Mouse (Mus musculus): Measurements from ENCODE around the gene Psap.
A peak's percentile ranks its signal among the peaks of the same experiment; 100 is the strongest.
"Not testable (repeated sequence)": the region's sequence is repeated elsewhere in the genome, so short reads cannot be mapped to it uniquely, and the experiment has no call there.

Psap gene

DNA sequence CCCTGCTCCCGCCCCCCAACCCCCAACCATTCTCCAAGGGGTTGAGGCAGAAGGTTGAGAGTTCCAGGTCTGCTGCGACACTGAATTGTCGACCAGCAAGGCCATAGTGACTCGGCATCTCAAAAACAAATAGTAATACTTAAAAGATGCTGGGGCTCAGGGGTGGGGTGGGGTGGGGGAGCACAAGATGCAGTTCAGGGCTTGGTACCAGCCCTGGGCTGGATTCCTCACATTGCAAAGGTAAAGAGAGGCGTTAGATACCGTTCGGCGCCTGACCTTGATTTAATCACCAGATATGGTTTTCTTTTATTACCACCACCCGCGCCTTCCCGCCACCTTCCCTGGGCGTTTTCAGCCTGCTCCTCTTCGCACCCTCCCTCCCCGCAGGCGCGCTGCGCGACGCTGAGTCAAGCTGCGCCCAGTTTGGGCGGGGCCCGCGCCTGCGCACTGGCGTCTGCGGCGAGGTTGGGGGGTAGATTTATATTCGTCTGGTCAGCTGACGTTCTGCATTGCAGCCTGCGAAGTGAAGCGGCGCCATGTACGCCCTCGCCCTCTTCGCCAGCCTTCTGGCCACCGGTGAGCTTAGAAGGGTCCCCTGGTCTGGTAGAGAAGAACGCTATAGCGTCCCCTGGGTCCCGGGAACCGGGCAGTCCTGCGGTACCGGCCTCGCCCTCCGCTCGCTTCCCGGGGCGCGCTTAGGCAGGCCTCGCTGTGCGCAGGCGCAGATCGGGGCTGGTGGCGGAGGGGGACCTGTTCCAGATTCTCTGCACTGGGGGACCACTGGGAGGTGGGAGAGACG, at the start of gene Psap:
Gene Psap (plus strand): TSS at position 421 of the 799 bp plus-strand sequence.
- peak; percentile 93 to 94 for DNase-seq (ENCODE audit: low spot score in 2 of 2)

DNA sequence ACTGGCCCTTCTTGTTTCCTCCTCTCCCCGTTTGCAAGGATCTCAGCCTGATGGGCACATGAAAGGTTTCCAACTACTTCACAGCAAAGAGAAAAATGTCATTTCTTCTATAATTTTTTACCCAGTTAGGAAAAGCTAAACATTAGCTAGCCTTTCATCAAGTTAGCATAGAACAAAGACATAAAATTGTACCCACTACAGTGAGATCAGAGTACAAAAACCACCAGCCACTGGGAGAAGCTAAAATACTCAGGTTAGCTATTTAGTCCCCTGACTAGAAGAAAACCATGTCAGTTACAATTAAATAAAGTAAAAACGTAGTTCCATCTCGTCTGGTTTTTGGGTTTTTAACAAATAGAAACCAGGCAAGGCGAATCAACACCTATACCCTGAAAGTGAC, 49.8 kb upstream of the Psap start:
- DNase-seq (ENCODE audit: low spot score in 2 of 2), result no peak

DNA sequence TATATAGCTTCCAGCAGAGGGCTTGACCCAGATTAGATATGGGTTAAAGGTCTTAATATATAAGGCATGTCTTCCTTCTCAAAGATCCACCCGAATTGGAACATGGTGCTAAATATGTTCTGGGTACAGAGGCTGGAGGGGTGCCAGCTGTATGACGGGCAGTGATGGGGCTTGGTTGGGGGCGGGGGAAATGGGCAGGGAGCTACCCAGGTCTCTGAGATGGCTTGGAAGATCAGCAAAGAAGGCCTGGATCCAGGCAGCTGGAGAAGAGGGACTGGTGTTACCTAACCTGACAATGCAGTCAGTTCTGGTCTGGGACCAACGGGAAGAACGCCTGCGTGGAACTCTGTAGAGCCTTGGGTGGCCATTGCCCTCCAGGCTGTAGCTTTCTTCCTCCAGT, 48.3 kb upstream of the Psap start:
- no peak for DNase-seq (ENCODE audit: low spot score in 2 of 2)

DNA sequence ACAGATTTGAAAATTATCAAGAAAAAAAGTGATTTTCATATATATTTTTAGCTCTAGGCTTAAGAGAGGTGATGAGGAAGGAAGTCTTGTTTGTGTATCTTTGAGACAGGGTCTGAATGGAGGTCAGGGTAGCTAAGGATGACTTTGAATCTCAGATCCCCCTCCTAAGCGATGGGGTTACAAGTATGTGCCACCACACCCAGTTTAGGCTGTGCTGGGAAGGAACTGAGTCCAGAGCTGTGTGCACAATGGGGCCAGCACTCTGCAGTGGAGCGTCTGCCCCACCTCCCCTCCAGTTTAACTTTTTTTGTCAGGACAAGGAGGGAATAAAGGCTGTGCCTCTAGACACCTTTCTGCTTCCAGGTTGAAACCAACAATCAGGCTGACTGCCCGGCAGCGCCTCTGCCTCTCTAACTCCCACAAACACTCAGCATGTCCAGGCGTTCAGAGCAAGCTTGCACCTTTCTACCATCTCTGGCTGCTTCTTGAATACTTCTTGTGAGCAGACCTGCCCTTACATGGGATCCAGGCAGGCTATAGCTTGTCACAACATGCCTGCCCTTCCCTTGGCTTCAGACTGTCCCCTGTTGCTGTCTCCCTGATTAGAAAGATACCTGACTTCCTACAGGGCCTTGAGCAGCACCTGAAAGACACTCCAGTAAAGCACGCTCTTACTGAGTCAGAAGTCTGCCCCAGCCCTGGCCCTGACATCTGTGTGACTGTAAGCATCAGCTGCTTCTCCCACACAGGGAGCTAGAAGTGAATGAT, 46.9 kb upstream of the Psap start:
- DNase-seq (ENCODE audit: low spot score in 2 of 2), result peak in 1 of 2 experiments; percentile 49

DNA sequence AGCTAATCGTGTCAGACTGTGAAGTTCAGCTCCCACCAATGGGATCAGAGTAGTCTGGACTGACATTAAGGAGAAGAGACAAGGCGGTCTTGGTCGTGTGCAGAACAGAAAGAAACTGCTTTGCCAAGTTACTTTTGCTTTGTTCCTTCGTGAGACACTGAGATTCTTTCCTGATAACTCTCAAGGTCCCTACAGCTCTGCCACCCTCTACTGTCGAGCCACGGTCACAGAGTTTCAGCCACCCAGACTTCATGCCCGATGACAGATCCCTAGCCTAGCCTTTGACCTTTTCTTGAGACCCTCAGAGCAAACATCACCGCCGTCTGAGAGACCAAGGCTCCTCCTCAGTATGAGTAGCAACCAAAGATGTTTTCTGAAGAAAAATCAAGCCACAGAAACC, 43.4 kb upstream of the Psap start:
- no peak for DNase-seq (ENCODE audit: low spot score in 2 of 2)

DNA sequence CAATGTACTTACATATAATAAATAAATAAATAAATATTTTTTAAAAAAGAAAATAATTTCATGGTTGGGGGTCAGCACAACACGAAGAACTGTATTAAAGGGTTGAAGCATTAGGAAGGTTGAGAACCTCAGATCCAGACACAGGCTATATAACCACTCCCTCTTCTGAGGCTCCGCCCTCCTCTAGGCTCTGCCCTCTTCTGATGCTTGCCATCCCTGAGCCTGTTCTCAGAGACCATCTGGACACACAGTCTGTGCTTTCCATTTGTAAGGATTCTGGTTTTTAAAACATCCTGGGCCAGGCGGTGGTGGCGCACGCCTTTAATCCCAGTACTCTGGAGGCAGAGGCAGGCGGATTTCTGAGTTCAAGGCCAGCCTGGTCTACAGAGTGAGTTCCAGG, 41.6 kb upstream of the Psap start:
- not testable (repeated sequence) for DNase-seq (ENCODE audit: low spot score in 2 of 2)

DNA sequence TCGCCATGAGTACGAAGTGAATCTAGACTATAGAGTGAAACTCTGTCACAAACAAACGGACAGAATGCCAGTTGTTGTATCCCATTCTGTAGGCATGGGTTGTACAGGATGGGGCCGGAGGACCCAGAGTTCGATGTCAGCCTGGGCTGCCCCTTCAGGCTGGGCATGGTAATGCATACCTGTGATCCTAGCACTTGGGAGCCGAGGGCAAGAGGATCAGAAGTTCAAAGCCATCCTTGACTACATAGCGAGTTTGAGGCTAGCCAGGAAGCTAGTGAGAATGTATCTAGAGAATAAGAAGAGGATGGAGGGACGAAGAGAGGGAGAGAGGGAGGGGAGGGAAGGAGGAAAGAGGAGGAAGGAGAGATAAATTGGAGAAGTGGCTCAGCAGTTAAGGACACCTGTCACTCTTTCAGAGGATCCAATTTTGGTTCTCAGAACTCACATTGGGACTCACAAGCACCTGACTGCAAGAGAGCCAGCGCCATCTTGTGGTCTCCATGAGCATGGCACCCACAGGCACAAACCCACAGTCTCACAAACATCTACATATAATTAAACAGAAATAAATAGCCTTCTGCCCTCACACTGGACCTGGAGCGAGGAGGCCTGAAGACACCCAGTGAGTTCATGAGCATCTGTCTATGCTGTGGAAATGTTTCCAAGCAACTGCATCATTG, 39.8 kb upstream of the Psap start:
- no peak for DNase-seq (ENCODE audit: low spot score in 2 of 2)

DNA sequence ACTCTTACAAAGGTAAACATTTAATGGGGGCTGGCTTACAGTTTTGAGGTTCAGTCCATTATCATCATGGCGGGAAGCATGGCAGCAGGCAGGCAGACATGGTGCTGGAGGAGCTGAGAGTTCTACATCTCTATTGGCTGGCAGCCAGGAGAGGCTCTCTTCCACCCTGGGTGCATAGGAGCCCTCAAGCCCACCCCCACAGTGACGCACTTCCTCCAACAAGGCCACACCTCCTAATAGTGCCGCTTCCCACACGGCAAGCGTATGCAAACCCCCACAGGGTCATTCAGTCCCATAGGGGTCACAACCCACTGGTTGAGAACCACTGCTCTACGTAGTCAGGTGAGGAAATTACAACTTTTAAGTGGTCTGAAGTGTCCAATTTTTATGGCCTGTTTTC, 37.0 kb upstream of the Psap start:
- DNase-seq (ENCODE audit: low spot score in 2 of 2), result no peak

DNA sequence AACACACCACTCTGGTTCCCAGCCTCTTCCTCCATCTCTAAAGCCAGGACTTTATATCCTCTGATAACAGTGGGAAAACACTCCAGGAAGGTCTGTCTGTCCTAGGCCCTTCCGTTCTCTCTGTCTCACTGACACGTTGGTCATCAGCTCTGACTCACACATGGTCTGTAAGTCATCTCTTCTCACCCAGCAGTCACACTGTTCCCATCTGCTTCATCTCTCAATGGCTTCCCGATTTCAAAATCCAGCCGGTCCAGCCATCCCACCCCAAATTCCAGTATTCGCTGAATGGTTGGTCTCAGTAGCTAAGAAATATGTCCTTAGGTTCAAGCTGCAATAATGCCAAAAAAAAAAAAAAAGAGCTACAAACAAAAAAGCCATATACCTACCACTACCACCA, 33.5 kb upstream of the Psap start:
- no peak for DNase-seq (ENCODE audit: low spot score in 2 of 2)

DNA sequence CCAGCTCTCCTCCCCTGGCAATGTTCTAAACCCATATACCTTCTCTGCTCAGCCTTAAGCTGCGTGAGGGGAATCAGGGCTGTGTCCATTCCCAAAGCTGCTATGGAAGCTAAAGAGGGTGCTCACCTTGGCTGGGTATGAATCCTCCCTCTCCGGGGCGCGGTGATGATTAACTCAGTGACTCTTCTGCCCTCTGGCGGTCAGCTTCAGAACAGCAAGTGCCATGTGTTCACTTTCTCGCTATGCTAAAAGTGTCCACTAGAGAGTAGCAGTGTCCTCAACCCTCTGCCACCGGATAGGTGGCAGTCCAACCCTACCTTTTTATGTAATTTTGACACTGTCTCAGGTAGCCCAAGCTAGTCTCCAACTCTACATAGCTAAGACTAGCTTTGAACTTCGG, 32.4 kb upstream of the Psap start:
- DNase-seq (ENCODE audit: low spot score in 2 of 2), result peak; percentile 76 to 88

DNA sequence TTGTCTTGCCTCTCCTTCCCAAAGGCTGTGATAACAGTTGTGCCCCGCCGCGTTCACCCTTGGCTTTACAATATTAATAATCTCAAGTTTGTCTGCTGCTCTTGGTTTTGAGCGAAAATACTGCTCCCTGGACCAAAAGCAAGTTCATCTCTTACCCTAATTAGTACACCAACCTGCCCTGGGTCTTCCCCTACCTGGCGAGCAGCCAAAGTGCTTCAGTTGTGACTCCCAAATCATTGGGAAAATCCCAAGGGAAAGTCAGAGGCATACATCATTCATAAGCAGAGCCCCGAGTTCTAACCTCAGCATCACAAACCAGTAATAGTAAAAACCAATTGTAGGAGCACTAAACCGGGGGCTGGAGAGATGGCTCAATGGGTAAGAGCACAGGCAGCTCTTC, 31.8 kb upstream of the Psap start:
- DNase-seq (ENCODE audit: low spot score in 2 of 2), result no peak

DNA sequence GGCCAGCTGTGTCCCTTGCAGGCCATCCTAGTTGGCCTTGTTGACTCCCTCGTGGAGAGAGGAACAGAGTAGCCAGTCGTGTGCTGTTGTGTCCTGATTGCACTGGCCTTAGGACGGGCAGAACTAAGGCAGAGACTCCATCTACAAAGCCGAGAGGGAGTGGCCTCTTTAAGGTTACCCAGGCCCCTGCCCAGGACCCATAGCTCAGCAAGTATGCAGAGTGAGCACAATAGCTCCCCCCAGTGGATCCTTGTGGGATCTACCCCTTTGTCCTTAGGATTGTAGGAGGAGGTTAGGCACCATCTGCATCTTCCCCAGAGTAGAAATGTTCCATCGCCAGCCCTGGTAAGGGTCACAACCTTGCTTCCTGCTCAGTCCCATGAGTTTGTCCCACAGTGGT, 30.9 kb upstream of the Psap start:
- no peak for DNase-seq (ENCODE audit: low spot score in 2 of 2)

DNA sequence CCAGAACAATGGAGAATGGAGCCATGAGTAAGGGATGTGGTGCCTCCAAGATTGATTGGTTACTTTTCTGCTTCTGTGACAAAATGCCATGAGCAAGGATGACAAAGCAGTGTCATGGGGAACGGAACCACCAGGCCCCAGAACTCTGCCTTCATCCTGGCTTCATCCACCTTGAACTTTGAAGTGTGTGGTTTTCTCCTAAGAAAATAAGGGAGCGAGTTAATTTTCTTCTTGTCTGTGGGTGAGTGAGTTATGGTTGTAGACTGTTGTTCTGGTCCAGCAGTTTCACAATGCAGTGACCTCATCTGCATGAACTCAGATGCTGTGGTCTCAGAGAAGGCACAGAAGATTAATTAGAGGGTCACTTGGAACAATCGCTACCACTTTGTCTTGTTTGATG, 29.1 kb upstream of the Psap start:
- DNase-seq (ENCODE audit: low spot score in 2 of 2), result not testable (repeated sequence)

DNA sequence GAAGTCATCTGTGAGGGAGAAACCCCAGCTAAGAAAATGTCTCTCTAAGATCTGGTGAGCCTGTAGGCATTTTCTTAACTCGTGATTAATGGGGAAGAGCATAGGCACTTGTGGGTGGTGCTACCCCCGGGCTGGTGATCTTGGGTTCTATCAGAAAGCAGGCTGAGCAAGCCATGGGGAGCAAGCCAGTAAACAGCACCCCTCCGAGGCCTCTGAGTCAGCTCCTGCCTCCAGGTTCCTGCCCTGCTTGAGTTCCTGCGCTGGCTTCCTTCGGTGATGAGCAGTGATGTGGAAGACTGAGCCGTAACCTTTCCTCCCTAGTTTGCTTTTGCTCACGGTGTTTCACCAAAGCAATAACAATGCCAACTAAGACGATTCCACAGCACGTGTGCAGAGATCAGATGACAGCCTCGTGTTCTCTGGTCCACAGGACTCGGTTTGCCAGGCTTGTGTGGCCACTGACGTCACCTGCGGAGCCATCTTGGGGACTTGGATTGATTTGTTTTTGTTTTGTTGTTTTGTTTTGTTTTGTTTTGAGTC, 26.9 kb upstream of the Psap start:
- no peak for DNase-seq (ENCODE audit: low spot score in 2 of 2)

DNA sequence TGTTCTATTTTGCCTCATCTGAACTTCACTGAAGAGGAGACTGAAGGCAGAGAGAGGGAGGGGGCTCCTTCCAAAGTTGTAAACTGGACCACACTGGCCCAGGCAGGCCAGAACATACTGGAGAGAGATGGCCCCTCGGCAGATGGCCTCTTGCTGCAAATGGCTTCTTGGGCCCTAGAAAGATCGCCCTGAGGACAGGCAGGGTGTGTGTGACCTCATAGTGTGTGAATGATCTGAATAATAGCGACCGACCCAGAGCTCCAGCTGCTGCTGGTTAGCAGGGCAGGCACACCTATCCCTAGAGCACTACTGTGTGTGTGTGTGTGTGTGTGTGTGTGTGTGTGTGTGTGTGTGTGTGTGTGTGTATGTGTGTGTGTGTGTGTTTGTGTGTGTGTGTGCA, 25.2 kb upstream of the Psap start:
- no peak for DNase-seq (ENCODE audit: low spot score in 2 of 2)

DNA sequence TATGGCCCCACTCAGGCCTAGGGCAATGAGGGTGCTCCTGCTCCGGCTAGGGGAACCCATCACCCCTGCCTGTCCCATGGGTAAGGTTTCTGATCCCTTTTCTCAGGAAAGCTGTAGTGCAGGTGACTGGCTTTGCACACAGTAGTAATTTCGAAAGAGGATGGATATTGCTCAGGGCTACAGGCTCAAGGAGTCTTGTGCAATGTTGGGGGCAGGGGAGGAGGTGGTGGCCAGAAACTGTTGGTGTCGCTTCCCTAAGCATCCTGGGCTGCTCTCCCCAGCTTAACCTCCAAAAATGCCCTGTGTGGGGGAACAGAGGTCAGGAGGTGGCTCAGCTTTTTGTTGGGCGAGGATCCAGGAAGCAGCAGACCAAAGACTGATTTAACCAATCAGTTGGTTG, 24.8 kb upstream of the Psap start:
- DNase-seq (ENCODE audit: low spot score in 2 of 2), result no peak

DNA sequence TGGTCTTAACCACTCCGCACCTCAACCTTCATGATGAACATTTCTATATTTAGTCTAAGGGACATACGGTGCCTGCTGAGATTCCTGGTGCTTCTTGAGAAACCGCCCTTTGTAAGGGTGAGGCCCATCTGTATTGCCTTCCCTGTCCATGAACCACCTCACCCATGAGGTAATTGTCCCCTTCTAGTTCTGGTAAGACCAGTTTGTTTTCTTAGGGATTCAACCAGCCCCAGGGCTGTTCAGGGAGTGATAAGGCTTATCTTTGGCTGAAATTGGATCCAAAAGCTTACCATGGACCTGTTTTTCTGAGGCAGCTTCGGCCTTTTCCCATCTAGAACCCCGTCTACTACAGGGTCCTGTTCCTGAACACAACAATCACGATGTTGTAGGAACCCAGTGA, 21.3 kb upstream of the Psap start:
- no peak for DNase-seq (ENCODE audit: low spot score in 2 of 2)

DNA sequence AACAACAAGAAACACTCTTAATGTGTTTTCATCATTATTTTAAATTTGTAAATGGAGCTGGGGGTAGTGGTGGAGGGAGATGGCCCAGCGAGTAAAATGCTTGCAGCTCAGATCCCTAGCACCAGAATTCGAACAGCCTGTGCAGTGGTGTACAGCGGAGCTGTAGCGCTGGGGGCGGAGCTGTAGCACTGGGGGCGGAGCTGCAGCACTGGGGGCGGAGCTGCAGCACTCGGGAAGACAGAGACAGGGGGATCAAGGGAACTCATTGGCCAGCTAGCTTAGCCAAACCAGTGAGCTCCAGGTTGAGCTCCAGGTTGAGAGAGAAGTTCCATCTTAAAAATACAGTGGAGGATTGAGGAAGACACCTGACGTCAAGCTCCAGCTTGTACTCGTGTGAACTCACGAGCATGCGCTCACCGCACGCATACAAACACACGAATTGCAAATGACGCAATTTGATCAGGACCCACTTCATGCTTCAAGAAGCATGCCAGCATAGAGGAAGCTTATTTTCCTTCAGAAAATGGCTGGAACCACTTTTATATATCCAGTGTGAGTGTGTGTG, 20.1 kb upstream of the Psap start:
- no peak for DNase-seq (ENCODE audit: low spot score in 2 of 2)

DNA sequence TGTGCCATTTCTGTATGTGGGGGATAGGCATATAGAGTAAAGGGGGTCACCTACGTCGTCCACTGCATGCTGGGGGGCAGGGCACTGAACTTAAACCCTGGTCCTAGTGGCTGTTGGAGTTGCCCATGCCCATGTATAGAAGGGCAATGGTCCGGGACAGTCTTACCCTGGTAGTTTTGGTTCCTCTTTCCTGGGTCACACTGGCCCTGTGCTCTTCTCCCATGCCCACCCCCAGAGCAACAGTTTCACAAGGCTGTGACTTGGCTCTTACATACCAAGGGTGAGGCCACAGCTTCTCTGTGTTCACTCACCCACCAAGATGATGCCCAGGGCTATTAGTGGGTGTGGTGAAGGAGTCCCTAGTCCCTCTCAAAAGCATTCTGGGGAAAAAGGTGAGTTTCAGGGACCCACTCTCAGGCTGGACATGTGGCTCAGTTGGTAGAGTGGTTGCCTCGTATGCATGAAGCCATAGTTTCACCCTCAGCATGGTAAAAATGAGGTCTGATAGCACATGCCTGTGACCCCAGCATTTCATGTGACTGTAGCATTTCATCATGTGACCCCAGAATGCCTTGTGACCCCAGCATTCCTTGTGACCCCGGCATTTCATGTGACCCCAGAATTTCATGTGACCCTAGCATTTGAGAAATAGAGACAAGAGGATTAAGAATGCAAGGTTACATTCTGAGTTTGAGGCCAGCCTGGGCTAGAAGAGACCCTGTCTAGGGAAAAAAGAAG, 16.7 kb upstream of the Psap start:
- no peak for DNase-seq (ENCODE audit: low spot score in 2 of 2)

DNA sequence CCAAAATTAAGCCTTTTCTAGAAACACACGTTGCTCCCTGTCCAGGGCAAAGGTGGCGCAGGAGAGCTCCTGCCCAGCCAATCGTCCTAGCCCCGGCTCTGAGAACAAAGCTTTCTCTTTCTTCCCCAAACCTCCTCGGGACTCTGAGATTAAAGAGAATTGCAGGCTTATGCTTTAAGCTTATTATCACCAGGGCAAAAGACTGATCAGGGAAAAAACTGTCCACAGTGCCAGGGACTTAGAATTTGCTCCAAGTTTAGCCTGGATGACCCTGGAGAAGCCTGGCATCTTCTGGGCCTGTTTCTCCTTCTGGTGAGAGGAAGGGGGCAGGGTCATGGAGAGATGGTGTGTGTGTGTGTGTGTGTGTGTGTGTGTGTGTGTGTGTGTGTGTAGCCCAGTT, 15.9 kb upstream of the Psap start:
- no peak for DNase-seq (ENCODE audit: low spot score in 2 of 2)

DNA sequence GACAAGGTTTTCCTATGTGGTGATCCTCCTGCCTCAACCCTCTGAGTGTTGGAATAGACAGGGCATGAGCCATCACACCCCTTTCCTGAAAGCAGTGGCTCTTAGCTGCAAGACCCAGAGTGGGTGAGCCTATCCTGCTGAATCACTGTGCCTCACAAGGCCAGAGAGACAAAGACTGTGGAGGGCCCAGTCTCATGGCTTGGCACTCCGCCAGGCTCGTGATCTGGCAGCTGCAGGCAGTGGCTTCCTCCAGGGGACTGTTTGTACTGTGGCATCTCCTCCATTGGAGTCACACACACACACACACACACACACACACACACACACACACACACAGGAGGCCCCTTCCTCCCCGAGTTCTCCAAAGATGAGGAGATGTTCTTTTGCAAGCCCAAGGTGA, 15.0 kb upstream of the Psap start:
- DNase-seq (ENCODE audit: low spot score in 2 of 2), result peak; percentile 81 to 82
